Mouse (Mus musculus): Measurements from ENCODE around the gene Vav3. TPM values are rescaled to one million over a fixed set of nuclear protein-coding genes. Genes with fewer than 3 reads are reported as not detected.

Gene Vav3
- 1 to 10 TPM; 3.3 to 5.0 (median 4.1) TPM for total RNA-seq (2022)

DNA sequence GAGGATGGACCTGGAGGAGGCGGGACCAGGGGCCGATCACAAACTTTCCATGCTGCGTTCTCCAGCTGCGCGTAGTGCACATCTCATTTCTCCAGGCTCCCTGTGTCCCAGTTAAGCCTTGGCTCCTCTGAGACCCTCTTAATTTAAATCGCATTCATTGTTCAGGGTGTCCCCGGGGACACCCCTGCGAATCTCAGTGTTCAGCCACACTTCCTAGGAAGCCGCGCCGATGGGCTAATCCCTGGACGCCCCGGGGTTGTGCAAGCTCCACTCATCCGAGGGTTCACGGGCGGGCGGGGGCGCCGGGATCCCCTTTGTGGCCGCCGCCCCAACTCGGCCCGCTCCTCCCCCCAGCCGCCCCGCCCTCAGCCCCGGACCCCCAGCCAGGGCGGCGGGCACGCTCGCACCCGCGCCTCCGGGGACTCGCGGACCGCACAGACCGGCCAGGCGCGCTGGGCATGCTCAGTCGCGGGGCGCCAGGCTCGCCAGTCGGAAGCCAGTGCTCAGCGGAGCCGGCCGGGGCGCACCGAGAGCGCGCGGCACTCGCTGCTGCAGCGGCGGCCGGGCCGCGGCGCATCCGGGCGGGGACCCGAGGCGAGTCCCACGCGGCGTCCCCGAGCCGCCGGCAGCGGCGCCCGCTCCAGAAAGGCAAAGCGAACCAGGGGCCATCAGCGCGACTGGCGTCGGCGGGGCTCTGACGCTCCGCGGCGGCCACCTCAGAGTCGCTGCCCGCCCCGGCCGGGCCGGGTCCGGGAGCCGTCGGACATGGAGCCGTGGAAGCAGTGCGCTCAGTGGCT lies at the start of gene Vav3:
Gene Vav3, plus strand, starts transcription at position 380 of the 797 bp plus-strand sequence.
- peak; percentile 38 for DNase-seq

DNA sequence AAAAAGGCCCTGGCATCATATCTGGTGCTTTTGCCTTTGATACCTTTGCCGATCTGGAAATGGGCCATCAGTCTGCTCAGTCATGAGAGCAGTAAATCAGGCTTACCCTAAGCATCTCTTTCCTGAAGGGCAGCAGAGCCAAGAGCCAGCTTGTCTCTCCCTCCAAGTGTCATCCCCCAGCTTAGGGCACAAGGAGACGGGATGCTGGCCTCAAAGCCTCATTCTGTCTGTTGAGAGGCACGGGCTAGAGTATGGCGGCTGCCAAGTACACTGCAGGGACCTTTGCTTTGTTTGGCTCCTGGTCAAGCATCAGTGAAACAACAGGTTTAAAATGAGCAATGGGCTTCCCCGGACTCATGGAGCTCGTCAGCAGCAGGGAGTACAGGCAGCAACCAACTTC lies 41.6 kb upstream of the Vav3 start:
- no peak for DNase-seq

DNA sequence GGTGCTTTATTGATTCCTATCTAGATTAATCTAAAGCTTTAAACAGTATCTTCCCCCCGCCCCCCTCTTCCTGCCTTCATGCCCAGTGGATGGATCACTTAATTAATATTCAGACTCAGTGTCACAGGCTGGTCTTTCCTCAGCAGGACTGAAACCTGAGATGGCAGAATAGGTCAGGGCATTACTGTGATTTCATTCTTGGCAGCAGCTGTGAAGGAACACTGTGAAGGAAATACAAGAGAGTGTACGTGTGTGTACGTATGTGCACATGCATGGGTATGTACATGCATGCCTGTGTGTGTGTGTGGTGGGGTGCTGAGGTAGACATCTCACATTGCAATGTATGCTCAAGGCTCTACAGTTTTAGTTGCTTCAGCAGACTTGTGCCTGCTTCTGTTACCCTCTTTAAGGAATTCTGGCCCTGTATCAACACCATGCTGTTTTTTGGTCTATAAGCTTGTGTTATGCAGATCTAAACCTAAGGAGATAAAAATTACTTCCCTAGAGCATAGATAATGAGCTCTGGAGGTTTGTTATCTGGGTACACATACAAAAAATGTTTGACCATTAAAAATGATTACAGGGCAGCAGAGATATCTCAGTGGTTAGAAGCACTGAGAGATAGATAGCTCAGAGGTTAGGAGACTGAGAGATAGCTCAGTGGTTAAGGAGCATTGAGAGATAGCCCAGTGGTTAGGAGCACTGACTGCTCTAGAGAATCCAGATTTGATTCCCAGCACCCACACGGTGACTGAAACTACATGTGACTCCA lies 41.0 kb upstream of the Vav3 start:
- DNase-seq: no peak

DNA sequence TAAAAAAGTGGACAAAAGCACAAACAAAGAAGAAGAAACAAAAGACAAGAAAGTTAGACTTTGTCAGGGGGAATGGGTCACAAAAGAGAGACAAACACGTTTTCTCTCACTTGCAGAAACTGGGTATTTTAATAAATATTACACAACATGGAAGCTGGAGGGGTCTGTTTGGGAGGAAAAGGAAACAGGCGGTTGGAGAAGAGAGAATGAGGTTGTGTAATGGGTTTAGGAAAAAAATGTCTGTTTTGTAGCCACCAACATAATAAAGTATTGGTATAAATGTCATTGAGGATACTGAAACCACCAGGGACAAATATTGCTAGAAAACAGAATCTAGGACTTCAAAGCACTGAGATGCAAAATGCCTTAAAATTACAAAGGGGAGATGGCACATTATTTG lies 38.4 kb upstream of the Vav3 start:
- no peak for DNase-seq

DNA sequence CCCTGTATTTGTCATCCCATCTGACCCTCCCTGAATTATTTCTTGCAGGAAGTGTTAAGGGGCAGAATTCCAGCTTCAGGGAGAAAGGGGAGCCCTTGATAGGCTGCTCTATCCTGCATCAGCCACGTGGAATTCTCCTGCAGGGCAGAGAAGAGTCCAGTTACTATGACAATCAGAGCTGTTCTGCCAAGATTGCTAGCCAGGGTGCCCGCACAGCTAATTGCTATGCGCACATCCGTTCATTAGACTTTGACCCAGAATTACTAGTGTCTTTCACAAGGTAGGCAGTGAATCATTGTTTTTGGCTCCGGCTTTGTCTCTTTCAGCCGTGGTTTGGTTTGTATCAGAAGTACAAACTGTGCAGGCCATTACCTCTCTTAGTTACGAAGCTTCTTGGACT lies 33.0 kb upstream of the Vav3 start:
- peak; percentile 6 for DNase-seq

DNA sequence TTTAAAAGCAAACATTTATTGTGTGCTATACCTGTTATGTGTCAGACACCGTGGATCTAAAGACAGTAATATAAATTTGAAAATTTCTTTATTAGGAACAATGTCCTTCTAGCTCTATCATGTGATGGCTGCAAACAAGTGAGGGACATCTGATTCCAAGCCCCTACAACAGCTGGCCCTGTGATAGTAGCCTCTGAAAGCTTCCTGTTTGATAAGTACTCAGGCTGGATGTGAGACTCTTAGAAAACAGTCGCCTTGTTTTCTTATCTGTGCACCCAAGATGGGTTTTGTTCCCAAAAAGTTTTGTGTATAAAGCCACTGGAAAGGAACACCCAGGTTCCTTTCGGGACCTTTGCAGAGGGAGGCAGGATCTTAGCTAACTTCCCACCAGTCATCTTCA lies 32.0 kb upstream of the Vav3 start:
- DNase-seq: no peak

DNA sequence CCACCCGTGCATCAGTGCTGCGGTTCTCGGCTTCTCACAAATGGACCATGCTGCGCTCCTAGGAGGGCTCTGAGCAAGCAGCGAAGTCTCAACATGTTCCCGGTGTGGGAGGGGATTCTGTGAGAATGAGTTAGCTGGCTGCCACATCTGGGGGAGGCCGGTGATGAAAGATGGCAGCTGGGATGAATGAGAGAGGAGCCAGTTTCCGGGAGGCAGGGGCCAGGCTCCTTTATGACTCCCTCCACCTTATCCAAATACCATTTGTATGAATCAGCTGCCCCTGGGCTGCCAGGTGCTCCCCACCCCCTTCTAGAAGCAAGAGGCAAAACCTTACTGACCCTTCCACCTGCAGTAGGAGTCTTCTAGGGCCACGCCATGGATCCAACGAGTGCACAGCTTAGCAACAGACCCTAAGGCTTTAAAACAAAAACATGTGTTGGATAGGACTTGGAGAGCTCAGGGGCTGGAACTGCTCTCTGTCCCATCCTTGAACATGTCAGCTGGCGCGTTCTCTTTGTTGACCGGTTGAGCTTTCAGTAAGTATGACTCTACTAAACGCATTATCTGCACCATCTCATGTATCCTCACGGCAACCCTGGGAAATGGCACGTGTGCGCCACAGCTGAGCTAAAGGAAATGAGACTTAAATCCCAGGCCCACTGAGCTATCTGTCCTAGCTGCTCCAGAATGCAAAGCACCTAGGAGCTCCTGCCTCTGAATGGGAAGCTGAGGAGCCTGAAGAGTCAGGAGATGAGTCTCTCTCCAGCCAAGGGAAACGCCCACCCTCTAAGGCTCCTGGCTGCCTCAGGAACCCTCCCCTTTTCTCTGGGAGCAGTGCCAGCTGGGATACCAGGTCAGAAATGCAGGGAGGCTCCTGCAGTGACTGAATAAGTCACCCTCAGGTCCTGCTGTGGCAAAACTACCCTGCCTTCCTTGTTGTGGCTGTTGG lies 30.9 kb upstream of the Vav3 start:
- no peak for DNase-seq

DNA sequence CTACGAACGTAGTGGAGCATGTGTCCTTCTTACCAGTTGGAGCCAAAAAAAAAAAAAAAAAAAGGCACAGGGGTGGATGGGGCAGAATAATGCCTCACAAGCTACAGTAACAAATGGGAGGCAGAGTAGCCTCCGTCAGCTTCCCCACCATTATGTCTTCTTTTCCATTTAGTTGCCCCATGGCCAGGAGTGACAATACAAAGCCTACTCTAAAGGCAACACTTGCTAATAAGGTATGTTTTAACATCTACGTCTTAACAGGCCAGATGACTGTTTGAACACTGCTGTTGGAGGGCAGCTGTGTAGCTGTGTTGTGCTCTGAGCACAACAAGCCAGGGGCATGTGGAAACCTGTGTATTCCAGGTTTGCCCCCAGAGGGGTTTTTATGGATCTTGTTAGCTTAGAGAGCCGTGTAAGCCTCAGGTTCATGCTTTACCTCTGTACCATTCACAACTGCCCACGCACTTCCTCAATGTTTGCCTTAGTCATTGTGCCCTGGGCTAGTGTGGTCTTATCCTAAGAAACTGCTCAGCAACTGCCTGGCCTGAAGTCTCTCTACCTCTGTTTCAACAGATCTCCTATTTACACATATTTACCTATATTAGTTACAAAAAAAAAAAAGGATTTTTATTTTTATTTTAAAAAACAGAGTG lies 29.2 kb upstream of the Vav3 start:
- no peak for DNase-seq

DNA sequence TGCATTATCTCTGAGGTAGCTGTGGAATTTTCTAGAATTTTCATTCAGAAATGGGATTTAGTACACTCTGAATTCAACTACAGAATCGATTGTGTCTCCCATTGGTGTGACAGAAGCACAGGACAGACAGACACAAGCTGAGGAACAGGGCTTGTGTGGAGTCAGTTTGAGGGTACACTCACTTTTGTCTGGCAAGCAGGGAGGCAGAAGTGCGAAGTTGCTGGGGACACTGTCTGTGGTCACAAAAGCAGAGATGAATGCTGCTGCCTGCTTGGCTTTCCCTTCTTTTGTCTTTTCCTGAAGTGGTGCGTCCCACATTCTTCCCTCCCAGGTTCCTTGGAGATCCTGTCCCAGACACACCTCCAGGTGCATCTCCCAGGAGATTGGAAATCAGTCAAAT lies 28.6 kb upstream of the Vav3 start:
- DNase-seq: no peak

DNA sequence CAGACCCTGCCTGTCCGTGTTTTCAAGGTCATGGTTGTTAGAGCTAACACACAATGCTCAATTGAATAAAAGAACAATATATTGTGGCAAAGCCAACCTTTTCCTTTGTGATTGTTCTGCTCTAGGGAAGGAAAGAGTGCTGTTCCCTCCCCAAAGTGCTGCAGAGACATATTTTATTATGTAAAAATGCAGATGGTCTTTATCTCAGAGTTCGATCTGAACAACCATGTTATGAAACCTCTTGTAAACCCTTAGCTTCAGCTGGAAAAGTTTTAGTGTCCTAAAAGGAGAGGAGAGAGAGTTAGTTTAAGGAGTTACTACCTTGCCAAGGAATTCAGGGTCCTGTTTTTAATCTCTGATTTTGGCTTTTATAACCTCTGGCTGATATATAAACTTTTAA lies 27.0 kb upstream of the Vav3 start:
- DNase-seq: no peak

DNA sequence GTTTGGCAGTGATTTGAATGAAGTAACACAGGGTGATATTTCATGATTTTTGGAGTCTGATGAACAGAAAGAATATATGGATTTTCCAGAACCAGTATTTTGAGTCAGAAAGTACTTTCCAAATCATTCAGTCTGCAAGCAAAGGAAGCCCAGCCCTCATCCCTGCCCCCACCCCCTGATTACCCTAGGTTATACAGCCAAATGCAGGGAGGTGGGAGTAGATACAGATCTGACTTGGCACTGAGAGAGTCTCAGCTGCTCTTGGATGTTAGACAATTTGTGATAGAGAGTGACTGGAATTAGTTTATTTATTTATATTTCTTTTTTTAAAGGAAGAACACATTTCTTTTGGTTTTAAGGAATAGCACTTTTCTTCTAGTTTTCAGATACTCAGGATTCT lies 18.2 kb upstream of the Vav3 start:
- DNase-seq: no peak

DNA sequence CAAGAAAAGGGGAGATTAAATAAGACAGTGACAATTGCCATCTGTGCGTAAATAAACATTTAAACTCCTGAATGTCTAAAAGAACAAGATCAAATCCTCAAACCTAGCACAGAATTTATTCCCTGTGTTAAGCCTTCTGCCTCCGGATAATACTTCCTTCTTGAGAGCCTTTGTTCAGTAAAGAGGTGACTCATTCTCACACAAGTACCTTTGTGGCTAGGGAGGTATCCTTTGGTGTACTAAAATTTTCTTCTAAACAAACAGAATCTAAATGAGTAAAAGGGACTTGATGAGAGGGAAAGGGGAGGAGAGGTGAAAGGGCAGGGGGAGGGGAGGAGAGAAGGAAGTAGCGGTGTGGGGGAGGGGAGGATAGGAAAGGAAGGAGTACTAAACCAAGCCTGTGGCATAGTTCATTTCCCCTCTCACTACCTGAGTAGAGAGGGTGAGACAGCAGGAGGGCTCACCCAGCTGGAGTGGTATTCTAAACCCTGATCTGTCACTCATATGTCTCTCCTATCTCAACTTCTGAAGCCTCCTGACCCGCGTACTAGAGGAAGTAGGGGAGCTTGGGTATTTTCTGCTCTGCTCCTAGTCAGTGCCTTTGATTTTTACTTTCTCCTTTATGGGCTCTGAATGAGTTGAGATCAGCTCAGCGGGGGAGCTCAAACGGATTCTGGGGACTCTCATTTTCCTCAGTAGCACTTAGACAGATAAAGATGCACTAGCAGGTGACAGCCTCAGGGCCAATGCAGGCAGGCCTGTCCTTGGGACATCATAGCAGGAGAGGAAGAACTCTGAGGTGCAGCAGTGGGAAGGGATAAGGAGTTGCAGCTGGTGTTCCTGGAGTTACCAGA lies 16.8 kb upstream of the Vav3 start:
- DNase-seq: no peak

DNA sequence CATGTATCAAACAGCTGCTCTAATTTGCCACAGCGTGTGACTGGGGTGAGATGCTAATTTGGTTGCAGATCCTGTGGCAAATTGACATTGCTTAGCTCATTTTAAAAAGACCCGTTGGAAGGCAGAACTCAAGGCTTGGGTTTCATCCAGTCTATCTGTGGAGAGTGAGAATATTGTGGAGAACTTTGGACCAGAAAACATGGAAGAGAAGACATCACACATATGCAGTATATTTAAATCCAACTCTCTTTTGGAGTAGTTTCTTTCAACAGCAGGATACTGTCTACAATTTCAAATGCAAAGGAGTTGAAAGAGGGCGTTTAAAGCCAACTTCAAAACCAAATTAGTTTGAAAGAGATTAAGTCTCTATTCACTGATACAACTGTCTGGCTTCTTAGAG lies 13.3 kb upstream of the Vav3 start:
- DNase-seq: no peak

DNA sequence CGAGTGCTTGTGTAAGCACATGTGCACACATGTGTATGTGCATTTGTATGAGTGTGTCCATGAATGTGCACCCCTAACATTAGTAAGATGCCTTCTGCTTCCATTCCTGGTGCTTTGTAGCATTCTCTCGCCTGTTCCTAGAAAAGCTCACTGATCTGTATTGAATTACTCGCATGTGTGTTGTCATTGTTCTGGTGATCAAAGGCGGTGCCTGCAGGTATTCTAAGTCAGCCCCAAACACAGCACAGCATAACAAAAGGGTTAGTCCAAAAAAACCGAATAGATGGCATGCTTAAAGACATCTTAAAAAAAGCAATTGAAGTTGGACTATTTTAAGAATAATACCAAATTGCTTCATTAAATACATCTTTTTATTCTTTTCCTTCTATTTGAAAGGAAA lies 7.7 kb upstream of the Vav3 start:
- DNase-seq: no peak

DNA sequence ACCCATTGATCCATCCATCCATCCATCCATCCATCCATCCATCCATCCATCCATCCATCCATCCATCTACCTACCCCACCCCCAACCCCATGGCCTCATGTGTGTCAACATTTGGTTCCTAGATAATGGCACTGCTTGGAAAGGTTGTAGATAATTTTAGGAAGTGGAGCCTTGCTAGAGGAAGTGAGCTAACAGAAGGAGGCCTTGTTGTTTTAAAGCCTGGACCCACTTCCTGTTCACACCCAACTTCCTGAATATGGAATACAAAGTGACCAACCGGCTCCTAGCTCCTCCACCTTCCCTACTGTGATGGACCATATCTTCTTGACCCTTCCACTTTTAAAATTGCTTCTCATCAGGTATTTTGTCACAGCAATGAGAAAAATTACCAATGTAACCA lies 5.0 kb upstream of the Vav3 start:
- no peak for DNase-seq

DNA sequence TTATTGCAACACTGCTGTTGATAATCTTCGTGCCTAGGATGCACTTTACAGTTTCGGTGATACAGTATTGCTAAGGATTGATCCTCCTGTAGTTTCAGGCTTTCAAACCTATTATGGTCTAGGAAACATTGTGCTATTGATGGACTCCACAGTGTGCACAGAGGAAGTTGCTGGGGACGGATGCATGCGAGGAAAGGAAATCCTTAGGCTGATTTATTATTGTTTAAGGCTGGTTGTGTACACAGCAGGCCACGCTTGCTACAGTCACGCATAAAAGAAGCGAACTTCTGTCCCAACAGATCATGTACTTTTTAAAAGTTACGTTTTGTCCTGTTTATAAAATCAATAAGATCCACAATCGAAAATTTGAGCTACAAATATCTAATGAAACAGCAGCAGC lies 1.2 kb upstream of the Vav3 start:
- no peak for DNase-seq

DNA sequence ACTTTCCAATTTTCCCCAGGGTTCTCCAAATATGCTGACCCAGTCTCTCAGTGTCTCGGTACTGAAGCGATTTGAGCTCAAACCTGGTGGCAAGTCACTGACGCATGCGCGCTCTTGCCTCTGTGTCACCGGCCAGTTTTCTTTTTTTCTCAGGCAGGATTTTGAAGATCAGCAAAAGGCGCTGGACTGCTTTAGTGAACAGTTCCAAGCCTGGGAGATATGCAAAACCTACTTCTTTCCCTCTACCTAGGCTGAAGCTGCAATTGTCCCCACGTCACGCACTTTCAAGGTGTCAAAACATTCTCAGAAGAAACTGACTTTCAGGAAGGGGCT lies 546 bp upstream of the Vav3 start:
- DNase-seq: peak; percentile 39

DNA sequence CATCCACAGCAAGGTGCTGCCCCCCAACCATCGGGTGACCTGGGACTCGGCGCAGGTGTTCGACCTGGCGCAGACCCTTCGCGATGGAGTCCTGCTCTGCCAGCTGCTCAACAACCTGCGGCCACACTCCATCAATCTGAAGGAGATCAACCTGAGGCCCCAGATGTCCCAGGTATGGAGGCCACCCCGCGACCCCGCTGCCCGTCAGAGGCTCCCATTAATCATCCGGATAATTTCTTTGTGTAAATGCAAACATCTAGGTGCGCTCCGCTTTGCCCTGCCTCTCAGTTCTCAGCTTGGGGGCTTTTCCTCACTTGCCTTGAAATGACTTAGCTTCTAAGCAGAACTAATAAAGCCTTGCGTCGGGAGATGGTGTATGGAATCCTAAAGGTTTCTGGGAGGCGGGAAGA lies 623 bp downstream of the Vav3 start:
- no peak for DNase-seq

DNA sequence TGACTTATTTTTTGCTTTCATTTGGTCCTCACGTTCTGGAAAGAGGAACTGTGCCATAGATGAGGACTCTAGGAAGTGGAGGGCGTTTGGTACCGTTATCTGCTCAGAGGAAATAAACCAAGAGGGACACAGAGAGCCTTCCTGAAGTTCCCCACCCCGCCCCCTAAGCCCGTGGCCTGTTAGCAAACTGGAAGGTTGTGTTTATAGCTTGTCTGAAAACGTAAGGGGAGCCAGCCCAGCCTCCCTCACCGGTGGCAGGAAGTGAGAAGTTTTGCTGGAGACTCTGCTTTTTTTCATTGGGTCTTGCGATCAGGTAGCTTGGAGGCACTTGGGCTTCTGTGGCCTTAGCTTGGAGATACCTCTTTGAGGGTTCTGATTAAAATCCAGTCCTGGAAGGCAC lies 1.2 kb downstream of the Vav3 start:
- peak; percentile 13 for DNase-seq

DNA sequence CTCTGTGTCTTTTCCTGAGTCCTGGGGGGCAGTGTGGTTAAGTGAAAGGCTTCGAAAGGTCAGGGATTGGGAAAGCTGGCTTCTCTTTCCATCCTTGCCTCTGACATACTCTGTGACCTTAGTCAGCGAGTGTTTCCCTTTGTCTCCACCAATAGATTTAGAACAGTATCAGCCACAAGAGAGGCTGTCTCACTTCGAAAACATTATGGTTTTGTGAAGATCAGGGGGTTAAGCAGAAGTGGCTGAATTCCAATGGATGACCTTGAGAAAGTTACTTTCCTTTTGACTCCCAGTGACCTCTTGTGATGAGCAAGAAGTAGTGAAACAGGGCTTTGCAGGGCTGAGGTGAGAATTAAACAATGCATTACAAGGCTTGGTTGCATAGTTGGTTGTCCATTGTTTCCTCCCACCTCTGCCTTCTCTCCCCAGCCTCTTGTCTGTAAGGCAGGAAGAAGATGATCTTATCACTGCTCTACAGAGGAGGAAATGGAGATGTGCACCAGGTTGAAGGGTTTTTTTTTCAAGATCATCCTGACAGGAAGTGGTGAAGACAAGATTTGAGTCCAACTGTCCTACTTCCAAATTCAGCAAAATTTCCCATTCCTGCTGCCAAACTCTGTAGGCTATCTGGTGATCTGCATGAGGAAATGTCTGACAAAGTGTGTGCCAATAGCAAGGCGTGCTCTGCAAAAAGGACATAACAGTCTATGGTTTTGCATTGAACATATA lies 11.7 kb downstream of the Vav3 start:
- no peak for DNase-seq

DNA sequence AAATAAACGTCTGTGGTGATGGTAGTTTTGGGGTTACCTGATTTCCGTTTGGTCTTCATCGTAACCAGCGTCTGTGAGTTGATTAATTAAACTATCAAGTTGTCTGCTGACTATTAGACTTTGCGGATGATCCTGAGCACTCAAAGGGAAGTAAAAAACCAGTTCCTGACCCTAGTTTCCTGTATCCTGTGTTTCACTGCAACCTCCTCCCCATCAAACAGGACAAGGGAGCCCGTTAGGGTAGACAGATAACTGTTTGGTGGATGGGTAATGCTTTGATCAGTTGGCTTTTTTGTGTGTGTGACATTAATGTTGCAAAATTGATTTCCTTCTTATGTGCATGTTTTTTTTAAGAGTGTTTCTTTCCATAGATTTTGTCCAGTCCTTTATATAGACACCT lies 12.2 kb downstream of the Vav3 start:
- DNase-seq: no peak
